Mouse (Mus musculus): ENCODE measurements around the gene Cdr2. TPM values are rescaled to one million over a fixed set of nuclear protein-coding genes. Genes with fewer than 3 reads are reported as not detected.

The Cdr2 gene
- 6.3 and 6.6 TPM in 2 replicates for polyA plus RNA-seq (2015; fragmentation: Nextera tagmentation; extraction: Ambion mirVana)

DNA sequence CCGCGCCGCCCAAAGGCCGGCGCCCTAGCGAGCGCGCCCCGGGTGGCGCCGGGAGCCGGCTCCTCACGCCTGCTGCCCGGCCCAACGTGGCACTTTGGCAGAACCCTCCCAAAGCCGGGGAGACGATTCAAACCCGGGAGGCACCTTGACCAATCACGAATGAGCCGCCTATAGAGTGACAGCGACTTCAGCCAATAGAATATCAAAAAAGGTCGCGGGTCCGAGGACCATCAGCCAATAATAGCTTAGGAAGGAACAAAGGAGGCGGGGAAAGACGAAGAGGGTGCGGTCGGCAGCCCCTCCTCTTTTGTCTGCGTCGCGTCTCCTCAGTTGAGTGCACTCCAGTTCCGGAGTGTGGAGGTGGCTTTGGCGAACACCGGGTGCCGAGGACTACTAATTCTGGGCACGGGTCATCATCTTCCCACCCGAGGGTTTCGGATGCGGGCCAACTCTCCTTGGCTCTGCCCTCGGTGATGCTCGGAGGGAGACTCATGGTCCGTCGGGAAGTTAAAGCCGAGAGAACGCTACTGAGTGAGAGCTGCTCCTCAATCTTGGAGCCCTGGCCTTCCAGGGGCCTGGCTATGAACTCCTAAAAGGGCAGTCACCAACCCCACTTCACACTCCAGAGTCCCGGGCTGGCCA, at the start of gene Cdr2, which contains the start of gene Mfsd13b:
TSS of gene Cdr2 (minus strand) at position 113 of the 642 bp plus-strand sequence.
TSS of gene Mfsd13b (plus strand) at position 310 of the 642 bp plus-strand sequence.

GRCm38 (mm10) chr7:120917592-120918461, 64.3 kb downstream of the Cdr2 start, which contains the start of gene Polr3e:
Gene Polr3e, plus strand, starts transcription at chr7:120917744.

Other genes starting within 250 kb of the Cdr2 start
- gene Vwa3a, start 243.0 kb downstream of the Cdr2 start, polyA plus RNA-seq (2015; fragmentation: Nextera tagmentation; extraction: Ambion mirVana) = 0.25 and 0.54 TPM in 2 replicates
- not detected in 2 replicates for gene Gm5737, start 169.9 kb downstream of the Cdr2 start, polyA plus RNA-seq (2015; fragmentation: Nextera tagmentation; extraction: Ambion mirVana)
- 25.6 and 29.4 TPM in 2 replicates for gene Eef2k, start 139.5 kb downstream of the Cdr2 start, polyA plus RNA-seq (2015; fragmentation: Nextera tagmentation; extraction: Ambion mirVana)
- 12.3 and 20.2 TPM in 2 replicates for gene Polr3e, start 64.6 kb downstream of the Cdr2 start, polyA plus RNA-seq (2015; fragmentation: Nextera tagmentation; extraction: Ambion mirVana)
- 0.43 and 0.94 TPM in 2 replicates for gene Mfsd13b, start 197 bp upstream of the Cdr2 start, polyA plus RNA-seq (2015; fragmentation: Nextera tagmentation; extraction: Ambion mirVana)
- 107 and 132 TPM in 2 replicates for gene Mettl9, start 52.1 kb upstream of the Cdr2 start, polyA plus RNA-seq (2015; fragmentation: Nextera tagmentation; extraction: Ambion mirVana)
- gene Igsf6, start 92.3 kb upstream of the Cdr2 start, polyA plus RNA-seq (2015; fragmentation: Nextera tagmentation; extraction: Ambion mirVana) = 3.9 and 4.5 TPM in 2 replicates
- 0.69 and 0.77 TPM in 2 replicates for gene Otoa, start 99.3 kb upstream of the Cdr2 start, polyA plus RNA-seq (2015; fragmentation: Nextera tagmentation; extraction: Ambion mirVana)

Measured in adrenal gland, postnatal 0 days (tissue).